Mouse (Mus musculus) kidney, adult 10 weeks (tissue): ENCODE results near the gene N4bp1. TPM values are rescaled to one million over a fixed set of nuclear protein-coding genes. Genes with fewer than 3 reads are reported as not detected.

Source experiments
- polyA plus RNA-seq: library from polyadenylated mRNA; stranded (reverse); fragments of 350-450 nt; fragmentation: Illumina TruSeq; extraction: RNeasy Lipid Tissue Mini Kit (QIAGEN cat#74804); gene quantifications from one replicate; pipeline ENCODE4 v1.2.3, GENCODE M21; 2014; ENCODE audit warnings: low read depth, low replicate concordance

Gene N4bp1
- 16.1 TPM for polyA plus RNA-seq

DNA sequence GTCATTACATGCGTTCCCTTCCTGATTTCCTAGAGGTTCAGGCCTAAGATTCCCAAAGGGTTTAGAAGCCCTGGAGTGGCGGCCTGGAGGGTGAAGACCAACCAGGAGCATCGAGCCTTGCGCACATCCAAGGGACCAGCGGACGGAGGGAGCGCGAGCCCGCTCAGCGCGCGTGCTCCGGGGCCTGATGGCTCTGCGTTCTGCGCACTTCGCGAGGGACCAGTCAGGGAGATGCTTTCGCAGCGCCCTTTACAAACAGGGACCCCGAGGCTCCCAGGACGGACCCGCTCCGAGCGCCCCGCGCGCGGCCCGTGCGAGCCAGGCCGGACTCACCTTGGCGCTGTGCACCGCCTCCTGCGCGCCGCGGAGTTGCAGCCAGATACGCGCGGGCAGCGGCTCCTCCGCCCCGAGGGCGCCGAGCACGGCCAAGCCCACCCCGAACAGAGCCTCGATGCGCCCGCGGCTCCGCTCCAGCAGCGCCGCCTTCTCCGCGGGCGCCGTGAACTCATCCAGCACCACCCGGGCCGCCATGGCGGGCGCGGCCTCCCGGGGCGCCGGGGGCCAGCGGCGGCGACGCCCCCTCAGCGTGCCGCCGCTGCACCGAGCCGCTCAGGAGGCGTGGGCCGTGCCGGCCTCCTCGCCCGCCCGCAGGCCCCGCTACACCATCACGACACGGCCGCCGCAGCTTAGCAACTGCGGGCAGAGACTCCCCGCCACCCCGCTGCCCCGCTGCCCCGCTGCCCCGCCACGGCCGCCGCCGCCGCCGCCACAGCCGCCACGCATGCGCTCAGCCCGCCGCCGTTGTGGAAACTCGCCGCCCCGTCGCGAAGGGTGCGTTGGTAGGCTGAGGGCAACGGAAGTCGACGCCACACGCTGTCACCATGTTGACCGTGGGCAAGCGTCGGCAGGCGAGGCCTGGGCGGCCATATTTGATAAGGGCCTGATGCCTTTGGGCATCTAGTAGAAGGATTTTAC, at the start of gene N4bp1:
N4bp1 (minus strand) TSS at position 770 of the 975 bp plus-strand sequence.

Other genes with a start within 250 kb of the N4bp1 start
- gene Gm10638, start 139.6 kb downstream of the N4bp1 start, polyA plus RNA-seq: not detected
- gene Siah1a, start 139.3 kb downstream of the N4bp1 start, polyA plus RNA-seq: 34.2 TPM